Mouse (Mus musculus): ENCODE data around the gene Myt1l.

Gene Myt1l

GRCm38 (mm10) chr12:29961041-29961440, 432.9 kb downstream of the Myt1l start:
- DNase-seq (ENCODE audit: low spot score) = no peak

- DNase-seq (ENCODE audit: low spot score) = no peak
Observed at GRCm38 (mm10) chr12:29965016-29965415, 436.8 kb downstream of the Myt1l start.

GRCm38 (mm10) chr12:29971795-29972464, 443.7 kb downstream of the Myt1l start:
- DNase-seq (ENCODE audit: low spot score) = no peak

- no peak for DNase-seq (ENCODE audit: low spot score)
Observed at GRCm38 (mm10) chr12:29972533-29972932, 444.3 kb downstream of the Myt1l start.

Data from layer of hippocampus, adult 9-10 months (tissue).